Mouse (Mus musculus): ENCODE data around the gene Samt4. TPM values are rescaled to one million over a fixed set of nuclear protein-coding genes. Genes with fewer than 3 reads are reported as not detected.

Gene Samt4
- not detected in 2 replicates for polyA plus RNA-seq (2021; fragmentation: Nextera tagmentation)
- long read RNA-seq, experiment 1 = 0 reads
- long read RNA-seq, experiment 2 = 0 reads

GRCm38 (mm10) chrX:154481702-154482101, at the start of gene Samt4:
Samt4 (plus strand) TSS chrX:154482002.

Other genes starting within 250 kb of the Samt4 start
- gene 4930524N10Rik, start 138.6 kb upstream of the Samt4 start, polyA plus RNA-seq (2021; fragmentation: Nextera tagmentation) = not detected in 2 replicates
- gene Samt2, start 97.4 kb downstream of the Samt4 start, polyA plus RNA-seq (2021; fragmentation: Nextera tagmentation) = not detected in 2 replicates